Mouse (Mus musculus): Measurements from ENCODE around the gene Aox2. TPM values are rescaled to one million over a fixed set of nuclear protein-coding genes. Genes with fewer than 3 reads are reported as not detected.

Aox2 gene
- total and polyA plus RNA-seq, 3 experiments, result 0.79 to 1.4 (median 1.4) TPM

- Histone ChIP-seq H3K27me3 (ENCODE audit: insufficient read depth, low read length) (peaks cover 16% of the 10 kb centered on the region), H3K36me3 (replicated peaks) (no peaks in the 10 kb centered on the region), H3K4me1 (ENCODE audit: insufficient read depth, low read depth, low read length) (peaks cover 8% of the 10 kb centered on the region; the same call in 1 of the 2 replicates), H3K4me3 (ENCODE audit: low read depth, low read length) (no peak overlapping the region), H3K9me3 (replicated peaks) (no peaks in the 10 kb centered on the region)
- ATAC-seq (ENCODE audit: extremely low read depth, insufficient number of reproducible peaks, low FRiP score, poor library complexity, severe bottlenecking) (no peak), DNase-seq (ENCODE audit: low spot score) (no peak)
- TF ChIP-seq GATA1 (IDR thresholded peaks at IDR 0.05; ENCODE audit: borderline replicate concordance, low read length), result no peak
- no peak for TF ChIP-seq TAL1 (conservative IDR thresholded peaks at IDR 0.05; ENCODE audit: low read depth, low read length)
- TF ChIP-seq POLR2AphosphoS5 (IDR thresholded peaks at IDR 0.05; ENCODE audit: insufficient replicate concordance, low read depth, low read length), result no peak
- no peak for TF ChIP-seq CTCF (IDR thresholded peaks at IDR 0.05; ENCODE audit: low read depth, low read length)
- no peak for TF ChIP-seq GATA2 (IDR thresholded peaks at IDR 0.05; ENCODE audit: borderline replicate concordance, low read depth, low read length)
Observed at GRCm38 (mm10) chr1:58309853-58310252, 31.7 kb downstream of the Aox2 start.

GRCm38 (mm10) chr1:58311221-58311864 lies 33.2 kb downstream of the Aox2 start:
- H3K4me1 ChIP-seq (ENCODE audit: insufficient read depth, low read depth, low read length), result peaks cover 11% of the 10 kb centered on the region; the same call in 1 of the 2 replicates
- peaks cover 18% of the 10 kb centered on the region for H3K27me3 ChIP-seq (ENCODE audit: insufficient read depth, low read length)
- TF ChIP-seq POLR2AphosphoS5 (IDR thresholded peaks at IDR 0.05; ENCODE audit: insufficient replicate concordance, low read depth, low read length) (no peak), CTCF (IDR thresholded peaks at IDR 0.05; ENCODE audit: low read depth, low read length) (no peak), TAL1 (conservative IDR thresholded peaks at IDR 0.05; ENCODE audit: low read depth, low read length) (no peak), GATA1 (IDR thresholded peaks at IDR 0.05; ENCODE audit: borderline replicate concordance, low read length) (no peak), GATA2 (IDR thresholded peaks at IDR 0.05; ENCODE audit: borderline replicate concordance, low read depth, low read length) (no peak)
- ATAC-seq (ENCODE audit: extremely low read depth, insufficient number of reproducible peaks, low FRiP score, poor library complexity, severe bottlenecking) (no peak), DNase-seq (ENCODE audit: low spot score) (no peak)
- no peaks in the 10 kb centered on the region for H3K36me3 ChIP-seq (replicated peaks)
- H3K9me3 ChIP-seq (replicated peaks), result no peaks in the 10 kb centered on the region
- no peak overlapping the region for H3K4me3 ChIP-seq (ENCODE audit: low read depth, low read length)

DNA sequence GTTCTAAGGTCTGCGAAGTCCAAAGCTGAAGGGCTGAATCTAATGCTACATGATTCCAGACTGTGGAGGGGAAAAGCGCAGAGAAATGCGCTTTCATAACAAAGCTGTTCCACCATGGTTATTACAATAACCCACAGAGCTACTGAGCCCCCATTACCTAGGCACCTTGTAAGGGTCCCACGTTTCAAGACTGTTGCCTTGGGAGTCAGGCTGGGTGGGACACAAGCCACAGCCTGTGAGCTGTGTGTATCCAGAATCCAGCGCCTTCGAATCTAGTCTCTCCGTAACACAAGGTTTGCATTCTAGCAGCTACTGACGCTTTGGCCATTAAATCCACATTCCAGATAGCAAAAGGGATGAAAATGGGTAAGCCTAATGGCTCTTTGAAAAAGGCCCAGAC lies 35.0 kb downstream of the Aox2 start:
- Histone ChIP-seq H3K36me3 (replicated peaks) (no peaks in the 10 kb centered on the region), H3K4me1 (ENCODE audit: insufficient read depth, low read depth, low read length) (peaks cover 9% of the 10 kb centered on the region; the same call in 1 of the 2 replicates), H3K9me3 (replicated peaks) (no peaks in the 10 kb centered on the region), H3K27me3 (ENCODE audit: insufficient read depth, low read length) (peaks cover 13% of the 10 kb centered on the region), H3K4me3 (ENCODE audit: low read depth, low read length) (no peak overlapping the region)
- DNase-seq (ENCODE audit: low spot score) (no peak), ATAC-seq (ENCODE audit: extremely low read depth, insufficient number of reproducible peaks, low FRiP score, poor library complexity, severe bottlenecking) (no peak)
- TF ChIP-seq GATA1 (IDR thresholded peaks at IDR 0.05; ENCODE audit: borderline replicate concordance, low read length) (no peak), TAL1 (conservative IDR thresholded peaks at IDR 0.05; ENCODE audit: low read depth, low read length) (no peak), CTCF (IDR thresholded peaks at IDR 0.05; ENCODE audit: low read depth, low read length) (no peak), POLR2AphosphoS5 (IDR thresholded peaks at IDR 0.05; ENCODE audit: insufficient replicate concordance, low read depth, low read length) (no peak), GATA2 (IDR thresholded peaks at IDR 0.05; ENCODE audit: borderline replicate concordance, low read depth, low read length) (no peak)

DNA sequence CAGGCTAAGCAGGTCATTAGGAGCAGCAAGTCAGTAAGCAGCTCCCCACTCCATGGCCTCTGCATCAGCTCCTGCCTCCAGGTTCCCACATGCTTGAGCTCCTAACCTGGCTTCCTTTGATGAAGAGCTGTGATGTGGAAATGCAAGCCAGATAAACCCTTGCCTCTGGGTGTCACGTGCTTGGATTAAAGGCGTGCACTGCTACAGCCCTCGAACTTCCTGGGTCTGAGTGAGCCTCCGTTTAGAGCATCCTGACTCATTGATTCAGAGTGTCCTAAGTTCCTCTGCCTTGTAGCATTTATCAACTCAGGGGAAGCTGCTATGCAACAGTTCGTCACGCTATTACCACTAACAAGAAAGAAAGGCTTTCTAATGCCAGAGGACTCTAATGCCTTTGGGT lies 37.4 kb downstream of the Aox2 start:
- no peak for ATAC-seq (ENCODE audit: extremely low read depth, insufficient number of reproducible peaks, low FRiP score, poor library complexity, severe bottlenecking)
- no peaks in the 10 kb centered on the region for H3K9me3 ChIP-seq (replicated peaks)
- H3K27me3 ChIP-seq (ENCODE audit: insufficient read depth, low read length), result peaks cover 6% of the 10 kb centered on the region
- H3K4me1 ChIP-seq (ENCODE audit: insufficient read depth, low read depth, low read length), result peaks cover 6% of the 10 kb centered on the region; the same call in 1 of the 2 replicates
- H3K4me3 ChIP-seq (ENCODE audit: low read depth, low read length), result no peak overlapping the region
- no peak for DNase-seq (ENCODE audit: low spot score)
- no peak for TF ChIP-seq POLR2AphosphoS5 (IDR thresholded peaks at IDR 0.05; ENCODE audit: insufficient replicate concordance, low read depth, low read length)
- TF ChIP-seq GATA1 (IDR thresholded peaks at IDR 0.05; ENCODE audit: borderline replicate concordance, low read length), result no peak
- TF ChIP-seq CTCF (IDR thresholded peaks at IDR 0.05; ENCODE audit: low read depth, low read length), result no peak
- no peak for TF ChIP-seq TAL1 (conservative IDR thresholded peaks at IDR 0.05; ENCODE audit: low read depth, low read length)
- no peak for TF ChIP-seq GATA2 (IDR thresholded peaks at IDR 0.05; ENCODE audit: borderline replicate concordance, low read depth, low read length)
- H3K36me3 ChIP-seq (replicated peaks), result no peaks in the 10 kb centered on the region

- no peak overlapping the region for H3K4me3 ChIP-seq (ENCODE audit: low read depth, low read length)
Observed at GRCm38 (mm10) chr1:58333222-58333621, 55.1 kb downstream of the Aox2 start.

GRCm38 (mm10) chr1:58339901-58340300 lies 61.8 kb downstream of the Aox2 start:
- Histone ChIP-seq H3K27me3 (ENCODE audit: insufficient read depth, low read length) (peaks cover 23% of the 10 kb centered on the region), H3K9me3 (replicated peaks) (peaks cover 5% of the 10 kb centered on the region; the same call in 1 of the 2 replicates), H3K4me3 (ENCODE audit: low read depth, low read length) (no peak overlapping the region), H3K4me1 (ENCODE audit: insufficient read depth, low read depth, low read length) (peaks cover 30% of the 10 kb centered on the region), H3K36me3 (replicated peaks) (no peaks in the 10 kb centered on the region)
- DNase-seq (ENCODE audit: low spot score) (no peak), ATAC-seq (ENCODE audit: extremely low read depth, insufficient number of reproducible peaks, low FRiP score, poor library complexity, severe bottlenecking) (no peak)
- TF ChIP-seq GATA1 (IDR thresholded peaks at IDR 0.05; ENCODE audit: borderline replicate concordance, low read length), result no peak

More at GRCm38 (mm10) chr1:58333222-58333621, 55.1 kb downstream of the Aox2 start:
- H3K9me3 ChIP-seq (replicated peaks), result peaks cover 10% of the 10 kb centered on the region
- H3K36me3 ChIP-seq (replicated peaks), result no peaks in the 10 kb centered on the region
- peaks cover 3% of the 10 kb centered on the region for H3K4me1 ChIP-seq (ENCODE audit: insufficient read depth, low read depth, low read length)
- DNase-seq (ENCODE audit: low spot score) (no peak), ATAC-seq (ENCODE audit: extremely low read depth, insufficient number of reproducible peaks, low FRiP score, poor library complexity, severe bottlenecking) (no peak)
- no peak for TF ChIP-seq TAL1 (conservative IDR thresholded peaks at IDR 0.05; ENCODE audit: low read depth, low read length)
- no peak for TF ChIP-seq GATA2 (IDR thresholded peaks at IDR 0.05; ENCODE audit: borderline replicate concordance, low read depth, low read length)
- no peak for TF ChIP-seq CTCF (IDR thresholded peaks at IDR 0.05; ENCODE audit: low read depth, low read length)
- TF ChIP-seq GATA1 (IDR thresholded peaks at IDR 0.05; ENCODE audit: borderline replicate concordance, low read length), result no peak
- no peak for TF ChIP-seq POLR2AphosphoS5 (IDR thresholded peaks at IDR 0.05; ENCODE audit: insufficient replicate concordance, low read depth, low read length)
- peaks cover 14% of the 10 kb centered on the region for H3K27me3 ChIP-seq (ENCODE audit: insufficient read depth, low read length)

All from G1E (cell line).